Mouse (Mus musculus) right cerebral cortex, postnatal 10 days (tissue): ENCODE results near the gene Gm21627.
"Not testable (repeated sequence)": the region's sequence is repeated elsewhere in the genome, so short reads cannot be mapped to it uniquely, and the experiment has no call there.

Source experiments
- DNase-seq, 2 experiments: peaks; one replicate each; pipeline ENCODE4 v3.0.0; 2021; ENCODE audit warnings: low spot score in 2 of 2

Gm21627 gene

GRCm38 (mm10) chrY:63228127-63228526 lies at the start of gene Gm21627:
Gene Gm21627 (plus strand): TSS chrY:63228427.
- not testable (repeated sequence) for DNase-seq
